29 mouse cellular contexts compared by ENCODE assay signal in genomic region chr11:43480561-43480960, GRCm38 (mm10). TPM values are rescaled to one million over a fixed set of nuclear protein-coding genes. Genes with fewer than 3 reads are reported as not detected.
DNase-seq lines count a peak whose midpoint lies in the region; ATAC-seq lines count a peak whose summit lies in the region.
"Had no signal": no experiment of that assay in that cellular context is flagged by ENCODE, and none has a peak within 500 bp of the region (broad histone marks: within the 10 kb centered on the region; RNA-seq: fewer than 3 reads in every experiment).

No protein-coding gene starts in this region.

- H3K36me3 ChIP-seq in limb, embryonic 10.5 days = no peaks in the 10 kb centered on the region
- H3K36me3 ChIP-seq in limb, embryonic 15.5 days = no peaks in the 10 kb centered on the region
- H3K36me3 ChIP-seq: forebrain, embryonic 15.5 days; liver, embryonic 15.5 days; lung, embryonic 15.5 days; midbrain, embryonic 13.5 days had no signal

- peaks cover 57% of the 10 kb centered on the region for H3K4me1 ChIP-seq in limb, embryonic 10.5 days
- H3K4me1 ChIP-seq in limb, embryonic 15.5 days = peaks cover 67% of the 10 kb centered on the region
- H3K4me1 ChIP-seq: forebrain, embryonic 15.5 days; liver, embryonic 15.5 days had no signal

- H3K4me3 ChIP-seq in limb, embryonic 10.5 days = no peak overlapping the region
- no peak overlapping the region for H3K4me3 ChIP-seq in limb, embryonic 15.5 days
- H3K4me3 ChIP-seq: erythroblast, embryonic 14.5 days; forebrain, embryonic 15.5 days; left cerebral cortex, adult 2 months; liver, embryonic 15.5 days; lung, embryonic 15.5 days; megakaryocyte, embryonic 14.5 days; midbrain, embryonic 13.5 days had no signal

- H3K27ac ChIP-seq in limb, embryonic 10.5 days = peak overlapping the region; percentile 64
- H3K27ac ChIP-seq in limb, embryonic 15.5 days = peak overlapping the region; percentile 81
- H3K27ac ChIP-seq: forebrain, embryonic 15.5 days; hindbrain, embryonic 14.5 days; left cerebral cortex, adult 2 months; liver, embryonic 15.5 days; lung, embryonic 15.5 days; midbrain, embryonic 13.5 days had no signal

- 43% methylated on average over 5 of the region's 5 CpGs for WGBS in limb, embryonic 10.5 days
- WGBS in limb, embryonic 15.5 days = 21% methylated on average over 5 of the region's 5 CpGs

- intact Hi-C loops in heart, postnatal 36 days (cut with DNase I) = no loop called here

- no peak overlapping the region for H3K9ac ChIP-seq in limb, embryonic 15.5 days
- H3K9ac ChIP-seq: forebrain, embryonic 15.5 days; hindbrain, embryonic 14.5 days; liver, embryonic 15.5 days; lung, embryonic 15.5 days; midbrain, embryonic 13.5 days had no signal

- 0 out of 2 replicates have a peak, but pooled peaks cover under 1% of the 10 kb centered on the region for H3K27me3 ChIP-seq in limb, embryonic 10.5 days (ENCODE audit: low read depth, poor library complexity, severe bottlenecking)
- H3K27me3 ChIP-seq in limb, embryonic 15.5 days = no peaks in the 10 kb centered on the region
- H3K27me3 ChIP-seq: forebrain, embryonic 15.5 days; liver, embryonic 15.5 days; lung, embryonic 15.5 days; midbrain, embryonic 13.5 days had no signal

- DNase-seq in heart, adult 11 months = peak; percentile 85
- DNase-seq in heart, postnatal 36 days = no peak
- peak; percentile 1 for DNase-seq in layer of hippocampus, adult 11-12 months (ENCODE audit: low spot score)
- DNase-seq in layer of hippocampus, adult 8-10 months (ENCODE audit: low spot score in 2 of 2) = no peak
- no peak for DNase-seq in limb, embryonic 10.5 days (ENCODE audit: low spot score)
- DNase-seq: adrenal gland, adult 2 months; B cell, adult 2 months; cerebellum, adult 2 months; cerebellum, postnatal 14 days; gastrocnemius, postnatal 25 days; heart, adult 18-20 months; heart, postnatal 4 days; kidney, adult 2 months; lung, postnatal 36 days; thymus, adult 2 months; thymus, postnatal 36 days had no signal

- H3K4me2 ChIP-seq in limb, embryonic 15.5 days = no peak overlapping the region
- H3K4me2 ChIP-seq: forebrain, embryonic 15.5 days; heart, embryonic 11.5 days; hindbrain, embryonic 14.5 days; liver, embryonic 15.5 days; lung, embryonic 15.5 days; midbrain, embryonic 13.5 days had no signal

- no peaks in the 10 kb centered on the region for H3K9me3 ChIP-seq in limb, embryonic 10.5 days (replicated peaks)
- no peaks in the 10 kb centered on the region for H3K9me3 ChIP-seq in limb, embryonic 15.5 days
- H3K9me3 ChIP-seq: forebrain, embryonic 15.5 days; liver, embryonic 15.5 days; lung, embryonic 15.5 days; megakaryocyte, embryonic 14.5 days; midbrain, embryonic 13.5 days had no signal

- ATAC-seq in limb, embryonic 15.5 days (ENCODE audit: insufficient number of reproducible peaks, low FRiP score, low TSS enrichment, low read depth) = 0 out of 2 replicates have a peak, but pooled peaks have one; percentile 56
- no peak for ATAC-seq in inflammation-experienced regulatory T-cells, adult 6 months
- ATAC-seq: forebrain, embryonic 15.5 days; midbrain, embryonic 13.5 days had no signal

RNA-seq across cellular contexts. Expression of gene C1qtnf2, which starts 6.5 kb away (rescaled TPM):
- total RNA-seq in heart, postnatal 36 days (2021) = 1 to 10 TPM; 5.5 to 6.2 TPM
- 1 to 10 TPM; 1.1 to 3.0 (median 2.1) TPM for total RNA-seq in layer of hippocampus, adult 8-10 months (2022)
- polyA plus RNA-seq in limb, embryonic 10.5 days (2016; fragmentation: Nextera tagmentation; extraction: Ambion mirVana) = 0.45 and 0.64 TPM in 2 replicates
- 58.0 and 58.9 TPM in 2 replicates for polyA plus RNA-seq in limb, embryonic 15.5 days (2015; fragmentation: Nextera tagmentation; extraction: Ambion mirVana)
- polyA plus RNA-seq in inflammation-experienced regulatory T-cells, adult 6 months (2017; shearing (Covaris generic)) = not detected
- total RNA-seq: monocyte, adult 5-6 weeks had no signal
- polyA plus RNA-seq: erythroblast, embryonic 14.5 days had no signal

RNA-seq across cellular contexts. Expression of gene Slu7, which starts 47.0 kb away (rescaled TPM):
- total RNA-seq in heart, postnatal 36 days (2021) = 10 to 100 TPM; 27.4 to 31.4 TPM
- 10 to 100 TPM; 42.3 to 55.9 (median 51.1) TPM for total RNA-seq in layer of hippocampus, adult 8-10 months (2022)
- 49.2 and 59.9 TPM in 2 replicates for polyA plus RNA-seq in limb, embryonic 10.5 days (2016; fragmentation: Nextera tagmentation; extraction: Ambion mirVana)
- polyA plus RNA-seq in limb, embryonic 15.5 days (2015; fragmentation: Nextera tagmentation; extraction: Ambion mirVana) = 55.0 and 60.2 TPM in 2 replicates
- polyA plus RNA-seq in inflammation-experienced regulatory T-cells, adult 6 months (2017; shearing (Covaris generic)) = 100 to 1,000 TPM; 102 to 127 (median 108) TPM

RNA-seq across cellular contexts. Expression of gene Ccnjl, which starts 48.0 kb away (rescaled TPM):
- 1 to 10 TPM; 1.6 to 2.5 TPM for total RNA-seq in heart, postnatal 36 days (2021)
- 10 to 100 TPM in 1 of 4 experiments, 1 to 10 TPM in 3; 7.5 to 10.4 (median 8.8) TPM for total RNA-seq in layer of hippocampus, adult 8-10 months (2022)
- 36.3 and 40.6 TPM in 2 replicates for polyA plus RNA-seq in limb, embryonic 10.5 days (2016; fragmentation: Nextera tagmentation; extraction: Ambion mirVana)
- 9.5 and 11.3 TPM in 2 replicates for polyA plus RNA-seq in limb, embryonic 15.5 days (2015; fragmentation: Nextera tagmentation; extraction: Ambion mirVana)
- not detected for polyA plus RNA-seq in inflammation-experienced regulatory T-cells, adult 6 months (2017; shearing (Covaris generic))
- total RNA-seq: gastrocnemius, adult 18-20 months; monocyte, adult 5-6 weeks had no signal
- polyA plus RNA-seq: erythroblast, embryonic 14.5 days had no signal

RNA-seq across cellular contexts. Expression of gene Pttg1, which starts 54.5 kb away (rescaled TPM):
- 10 to 100 TPM; 77.7 to 78.6 TPM for total RNA-seq in heart, postnatal 36 days (2021)
- total RNA-seq in layer of hippocampus, adult 8-10 months (2022) = 10 to 100 TPM; 26.2 to 36.5 (median 28.3) TPM
- polyA plus RNA-seq in limb, embryonic 10.5 days (2016; fragmentation: Nextera tagmentation; extraction: Ambion mirVana) = 86.4 and 104 TPM in 2 replicates
- 74.1 and 78.7 TPM in 2 replicates for polyA plus RNA-seq in limb, embryonic 15.5 days (2015; fragmentation: Nextera tagmentation; extraction: Ambion mirVana)
- polyA plus RNA-seq in inflammation-experienced regulatory T-cells, adult 6 months (2017; shearing (Covaris generic)) = 100 to 1,000 TPM; 103 to 180 (median 127) TPM

Comparison
In these comparisons a context has a peak if more than half of its experiments do, and no peak if none do; other contexts are left out.
1. DNase-seq: peak in heart, adult 11 months (single experiment) and layer of hippocampus, adult 11-12 months (single experiment); none in heart, postnatal 36 days (0 of 2), layer of hippocampus, adult 8-10 months (0 of 2) and limb, embryonic 10.5 days (single experiment).
2. RNA of gene C1qtnf2, which starts 6.5 kb away (polyA plus RNA-seq): 58.0 to 58.9 TPM in limb, embryonic 15.5 days; 0.45 to 0.64 TPM in limb, embryonic 10.5 days and not detected in inflammation-experienced regulatory T-cells, adult 6 months; every median in the first group is over 10 times any median in the second.